Mouse (Mus musculus): ENCODE data around the gene Igbp1b. TPM values are rescaled to one million over a fixed set of nuclear protein-coding genes. Genes with fewer than 3 reads are reported as not detected.

Gene Igbp1b
- total RNA-seq (2014; rRNA removed; ENCODE audit: low replicate concordance) (not detected in 2 replicates), polyA plus RNA-seq (2015; fragmentation: Nextera tagmentation; extraction: Ambion mirVana) (not detected in 2 replicates)

- TF ChIP-seq CTCF (IDR thresholded peaks at IDR 0.05; ENCODE audit: low read depth) (no peak), EP300 (IDR thresholded peaks at IDR 0.05; ENCODE audit: low read depth) (no peak)
- H3K27ac ChIP-seq (ENCODE audit: low read depth) = no peak within 1 kb of the TSS
- no peaks in the 10 kb centered on the region for H3K4me1 ChIP-seq (ENCODE audit: control insufficient read depth, insufficient read depth)
- DNase-seq (ENCODE audit: low spot score) (no peak), ATAC-seq (ENCODE audit: insufficient read depth, low read depth) (no peak)
- no peak within 1 kb of the TSS for H3K9ac ChIP-seq (replicated peaks; ENCODE audit: low read depth, low read length)
- H3K4me3 ChIP-seq (ENCODE audit: low read depth, low read length) = no peak within 1 kb of the TSS
- H3K4me2 ChIP-seq (ENCODE audit: low read depth, low read length) = no peak within 1 kb of the TSS
- H3K27me3 ChIP-seq (ENCODE audit: control insufficient read depth, insufficient read depth, low read length) = no peaks in the 10 kb centered on the region
- H3K36me3 ChIP-seq (replicated peaks; ENCODE audit: control insufficient read depth, insufficient read depth, low read length) = no peaks in the 10 kb centered on the region
- no peaks in the 10 kb centered on the region for H3K9me3 ChIP-seq (replicated peaks; ENCODE audit: control insufficient read depth, low read length)
- WGBS = 73% methylated on average over 3 of the region's 3 CpGs
These were observed at the start of gene Igbp1b for GRCm38 (mm10) chr6:138658516-138658915. Igbp1b (minus strand) TSS chr6:138658544.

DNA sequence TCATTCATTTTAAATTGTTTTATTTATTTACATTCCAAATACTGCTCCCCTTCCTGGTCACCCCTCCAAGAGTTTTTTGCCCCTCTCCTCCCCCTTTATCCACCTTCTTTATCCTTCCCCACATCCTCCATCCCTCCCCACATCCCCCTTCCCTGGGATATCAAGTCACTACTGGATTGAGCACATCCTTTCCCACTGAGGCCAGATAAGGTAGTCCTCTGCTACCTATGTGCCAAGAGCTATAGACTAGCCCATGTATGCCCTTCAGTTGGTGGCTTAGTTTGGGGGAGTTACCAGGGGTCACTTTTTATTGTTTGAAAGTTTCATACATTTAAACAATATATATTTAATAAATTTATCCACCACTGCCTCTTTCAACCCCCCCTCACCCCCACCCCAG lies 24.6 kb upstream of the Igbp1b start:
- ATAC-seq (ENCODE audit: insufficient read depth, low read depth) = no peak
- H3K9ac ChIP-seq (replicated peaks; ENCODE audit: low read depth, low read length) = no peak overlapping the region
- H3K4me2 ChIP-seq (ENCODE audit: low read depth, low read length) = no peak overlapping the region
- H3K4me1 ChIP-seq (ENCODE audit: control insufficient read depth, insufficient read depth) = no peaks in the 10 kb centered on the region
- no peaks in the 10 kb centered on the region for H3K36me3 ChIP-seq (replicated peaks; ENCODE audit: control insufficient read depth, insufficient read depth, low read length)
- no peaks in the 10 kb centered on the region for H3K9me3 ChIP-seq (replicated peaks; ENCODE audit: control insufficient read depth, low read length)
- DNase-seq (ENCODE audit: low spot score) = no peak
- TF ChIP-seq CTCF (IDR thresholded peaks at IDR 0.05; ENCODE audit: low read depth) = no peak
- TF ChIP-seq EP300 (IDR thresholded peaks at IDR 0.05; ENCODE audit: low read depth) = no peak
- H3K27ac ChIP-seq (ENCODE audit: low read depth) = no peak overlapping the region
- H3K27me3 ChIP-seq (ENCODE audit: control insufficient read depth, insufficient read depth, low read length) = no peaks in the 10 kb centered on the region
- no peak overlapping the region for H3K4me3 ChIP-seq (ENCODE audit: low read depth, low read length)

DNA sequence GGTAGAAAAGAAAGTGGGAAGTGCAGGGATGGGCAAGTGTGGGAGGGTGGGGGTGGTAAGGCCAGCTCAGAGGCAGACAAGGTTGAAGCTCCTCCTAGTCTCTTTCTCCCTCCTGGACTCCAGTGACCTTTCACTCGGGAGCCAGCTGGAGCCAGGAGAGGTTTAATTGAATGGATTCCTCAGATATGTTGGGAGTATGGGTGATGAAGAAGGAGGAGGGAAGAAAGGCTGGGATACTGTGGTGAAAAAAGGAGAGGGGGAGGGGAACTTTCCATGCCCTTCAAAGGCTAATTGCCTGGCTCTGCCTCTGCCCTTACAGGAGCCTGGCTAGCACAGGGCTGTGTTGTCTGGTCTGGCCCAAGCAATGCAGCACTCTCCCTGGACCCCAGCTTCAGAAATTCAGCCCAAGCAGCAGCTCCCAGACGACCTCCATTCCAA lies 14.4 kb upstream of the Igbp1b start:
- Histone ChIP-seq H3K4me1 (ENCODE audit: control insufficient read depth, insufficient read depth) (no peaks in the 10 kb centered on the region), H3K9me3 (replicated peaks; ENCODE audit: control insufficient read depth, low read length) (no peaks in the 10 kb centered on the region), H3K4me2 (ENCODE audit: low read depth, low read length) (no peak overlapping the region), H3K9ac (replicated peaks; ENCODE audit: low read depth, low read length) (no peak overlapping the region), H3K27me3 (ENCODE audit: control insufficient read depth, insufficient read depth, low read length) (no peaks in the 10 kb centered on the region), H3K4me3 (ENCODE audit: low read depth, low read length) (no peak overlapping the region), H3K27ac (ENCODE audit: low read depth) (no peak overlapping the region), H3K36me3 (replicated peaks; ENCODE audit: control insufficient read depth, insufficient read depth, low read length) (no peaks in the 10 kb centered on the region)
- WGBS = 3% methylated on average over 2 of the region's 2 CpGs
- ATAC-seq (ENCODE audit: insufficient read depth, low read depth) (no peak), DNase-seq (ENCODE audit: low spot score) (no peak)
- no peak for TF ChIP-seq CTCF (IDR thresholded peaks at IDR 0.05; ENCODE audit: low read depth)
- TF ChIP-seq EP300 (IDR thresholded peaks at IDR 0.05; ENCODE audit: low read depth) = no peak

DNA sequence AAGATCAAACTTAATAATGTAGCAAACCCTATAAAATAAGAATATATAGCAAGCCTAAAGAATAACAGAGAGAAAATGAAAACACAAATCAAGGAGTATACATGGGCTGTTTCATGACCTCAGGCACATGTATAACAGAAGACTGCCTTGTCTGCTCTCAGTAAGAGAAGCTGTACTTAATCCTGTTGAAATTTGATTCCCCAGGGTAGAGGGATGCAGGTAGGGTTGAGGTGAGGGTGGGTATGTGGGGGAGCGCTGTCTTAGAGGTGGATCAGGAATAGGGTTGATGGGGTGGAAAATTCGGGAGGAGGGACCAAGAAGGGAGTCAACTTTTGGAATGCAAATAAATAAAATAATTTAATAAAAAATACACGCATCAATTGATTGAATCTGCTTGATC lies 7.1 kb upstream of the Igbp1b start:
- no peaks in the 10 kb centered on the region for H3K4me1 ChIP-seq (ENCODE audit: control insufficient read depth, insufficient read depth)
- no peak for TF ChIP-seq CTCF (IDR thresholded peaks at IDR 0.05; ENCODE audit: low read depth)
- no peak for TF ChIP-seq EP300 (IDR thresholded peaks at IDR 0.05; ENCODE audit: low read depth)
- 54% methylated on average over 3 of the region's 3 CpGs for WGBS
- DNase-seq (ENCODE audit: low spot score) = no peak
- no peak overlapping the region for H3K4me3 ChIP-seq (ENCODE audit: low read depth, low read length)
- 0 out of 2 replicates have a peak, but pooled peaks cover 3% of the 10 kb centered on the region for H3K9me3 ChIP-seq (replicated peaks; ENCODE audit: control insufficient read depth, low read length)
- H3K27ac ChIP-seq (ENCODE audit: low read depth) = no peak overlapping the region
- no peak overlapping the region for H3K4me2 ChIP-seq (ENCODE audit: low read depth, low read length)
- H3K27me3 ChIP-seq (ENCODE audit: control insufficient read depth, insufficient read depth, low read length) = no peaks in the 10 kb centered on the region
- H3K9ac ChIP-seq (replicated peaks; ENCODE audit: low read depth, low read length) = no peak overlapping the region
- no peaks in the 10 kb centered on the region for H3K36me3 ChIP-seq (replicated peaks; ENCODE audit: control insufficient read depth, insufficient read depth, low read length)
- no peak for ATAC-seq (ENCODE audit: insufficient read depth, low read depth)

DNA sequence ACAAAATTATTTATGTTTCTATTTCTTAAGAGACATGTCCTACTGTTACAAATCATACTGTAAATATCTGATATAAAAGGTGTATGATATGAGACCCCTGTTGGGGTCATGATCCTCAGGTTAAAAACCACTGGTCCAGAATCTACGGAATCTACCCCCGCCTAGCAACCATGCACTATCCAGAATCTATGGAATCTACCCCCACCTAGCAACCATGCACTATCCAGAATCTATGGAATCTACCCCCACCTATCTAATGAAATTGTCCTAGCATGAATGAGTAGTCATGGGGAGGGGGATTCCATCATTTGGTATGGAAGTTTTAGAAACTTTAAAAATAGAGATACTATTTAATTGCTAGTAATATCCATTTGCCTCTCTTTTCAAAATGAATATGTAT lies 12.7 kb downstream of the Igbp1b start:
- WGBS = 87% methylated on average over 2 of the region's 2 CpGs
- ATAC-seq (ENCODE audit: insufficient read depth, low read depth) = no peak

GRCm38 (mm10) chr6:138639351-138639750 lies 19.0 kb downstream of the Igbp1b start:
- H3K27ac ChIP-seq (ENCODE audit: low read depth) = no peak overlapping the region
- H3K9ac ChIP-seq (replicated peaks; ENCODE audit: low read depth, low read length) = no peak overlapping the region
- no peaks in the 10 kb centered on the region for H3K4me1 ChIP-seq (ENCODE audit: control insufficient read depth, insufficient read depth)
- WGBS = 34% methylated on average over 4 of the region's 4 CpGs
- H3K4me2 ChIP-seq (ENCODE audit: low read depth, low read length) = no peak overlapping the region
- DNase-seq (ENCODE audit: low spot score) = no peak
- no peaks in the 10 kb centered on the region for H3K27me3 ChIP-seq (ENCODE audit: control insufficient read depth, insufficient read depth, low read length)
- H3K9me3 ChIP-seq (replicated peaks; ENCODE audit: control insufficient read depth, low read length) = no peaks in the 10 kb centered on the region
- no peak for TF ChIP-seq EP300 (IDR thresholded peaks at IDR 0.05; ENCODE audit: low read depth)
- no peak for TF ChIP-seq CTCF (IDR thresholded peaks at IDR 0.05; ENCODE audit: low read depth)
- no peak for ATAC-seq (ENCODE audit: insufficient read depth, low read depth)
- H3K36me3 ChIP-seq (replicated peaks; ENCODE audit: control insufficient read depth, insufficient read depth, low read length) = no peaks in the 10 kb centered on the region
- H3K4me3 ChIP-seq (ENCODE audit: low read depth, low read length) = no peak overlapping the region

More for the DNA sequence above, 12.7 kb downstream of the Igbp1b start:
- no peak overlapping the region for H3K9ac ChIP-seq (replicated peaks; ENCODE audit: low read depth, low read length)
- H3K27me3 ChIP-seq (ENCODE audit: control insufficient read depth, insufficient read depth, low read length) = no peaks in the 10 kb centered on the region
- H3K4me3 ChIP-seq (ENCODE audit: low read depth, low read length) = no peak overlapping the region
- H3K36me3 ChIP-seq (replicated peaks; ENCODE audit: control insufficient read depth, insufficient read depth, low read length) = no peaks in the 10 kb centered on the region
- no peaks in the 10 kb centered on the region for H3K9me3 ChIP-seq (replicated peaks; ENCODE audit: control insufficient read depth, low read length)
- H3K27ac ChIP-seq (ENCODE audit: low read depth) = no peak overlapping the region
- TF ChIP-seq EP300 (IDR thresholded peaks at IDR 0.05; ENCODE audit: low read depth) = no peak
- TF ChIP-seq CTCF (IDR thresholded peaks at IDR 0.05; ENCODE audit: low read depth) = no peak
- DNase-seq (ENCODE audit: low spot score) = no peak
- H3K4me1 ChIP-seq (ENCODE audit: control insufficient read depth, insufficient read depth) = no peaks in the 10 kb centered on the region
- H3K4me2 ChIP-seq (ENCODE audit: low read depth, low read length) = no peak overlapping the region
